Mouse (Mus musculus) CD8-positive naive resting alpha-beta T cell, adult 57 days (primary cell): ENCODE results near the gene Abo. TPM values are rescaled to one million over a fixed set of nuclear protein-coding genes. Genes with fewer than 3 reads are reported as not detected.

ENCODE experiments used
- total RNA-seq: library from RNA; stranded (reverse); gene quantifications from one replicate; pipeline ENCODE4 v1.2.4, GENCODE M21; 2023

The Abo gene
- not detected for total RNA-seq

DNA sequence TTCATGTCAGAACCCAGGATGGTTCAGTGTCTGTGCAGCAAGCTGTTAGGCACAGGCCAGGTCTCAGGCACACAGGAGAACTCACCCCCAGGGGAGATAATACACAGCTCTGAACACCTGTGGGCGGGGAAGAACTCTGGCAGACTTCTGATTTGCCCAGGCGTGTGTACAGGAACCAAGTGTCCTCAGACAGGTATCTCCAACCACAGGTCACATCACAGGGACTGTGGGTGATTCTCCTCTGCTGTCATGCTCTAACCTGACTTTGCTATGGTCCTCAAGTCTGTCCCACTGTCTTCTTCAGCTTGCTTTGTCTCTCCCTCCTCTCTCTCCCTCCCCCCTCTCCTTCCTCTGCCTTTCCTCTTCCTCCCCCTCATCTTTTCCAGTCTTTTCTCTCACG, at the start of gene Abo:
Gene Abo, minus strand, starts transcription at position 101 of the 400 bp plus-strand sequence.

DNA sequence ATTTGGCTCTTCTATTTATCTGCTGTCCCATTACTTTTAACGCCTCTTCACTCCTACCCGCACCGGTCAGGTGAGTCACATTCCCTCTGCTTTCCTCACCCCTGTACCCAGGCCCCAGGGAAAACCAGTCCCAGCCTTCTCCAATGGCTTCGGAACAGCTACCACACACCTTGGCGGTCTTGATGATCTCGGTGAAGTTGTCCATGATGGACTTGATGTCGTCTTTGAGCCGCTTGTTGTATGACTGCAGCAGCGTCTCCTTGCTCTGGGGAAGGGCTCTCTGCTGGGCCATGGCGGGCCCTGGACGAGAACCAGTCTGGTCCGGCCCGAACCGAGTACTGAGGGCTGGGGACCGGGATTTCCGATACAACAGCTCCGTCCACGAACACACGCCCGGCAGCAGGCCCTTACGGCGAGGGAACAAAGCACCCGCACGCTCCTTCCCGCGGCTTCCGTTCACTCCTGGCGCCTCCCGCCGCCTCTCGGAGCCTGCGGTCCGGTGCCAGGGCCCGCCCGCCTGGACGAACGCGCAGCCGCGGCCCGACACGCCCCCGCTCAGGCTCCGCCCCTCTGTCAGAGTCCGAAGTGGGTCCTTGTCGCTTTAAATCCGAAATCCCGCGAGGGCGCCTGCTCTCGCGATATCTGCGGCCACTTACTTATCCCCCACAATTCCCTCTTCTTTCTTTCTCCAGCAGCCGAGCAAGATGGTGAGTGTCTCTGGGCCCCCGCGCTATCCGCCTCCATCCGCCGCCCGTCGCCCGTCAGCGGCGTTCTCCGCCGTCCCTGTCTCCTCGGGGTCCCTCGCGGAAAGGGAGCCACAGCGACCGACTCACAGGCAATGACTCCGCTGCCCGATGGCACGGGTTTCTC, 45.6 kb upstream of the Abo start, which contains the start of the genes Med22 and Rpl7a:
Gene Med22, minus strand, starts transcription at position 554 of the 870 bp plus-strand sequence.
Gene Rpl7a, plus strand, starts transcription at position 641 of the 870 bp plus-strand sequence.

DNA sequence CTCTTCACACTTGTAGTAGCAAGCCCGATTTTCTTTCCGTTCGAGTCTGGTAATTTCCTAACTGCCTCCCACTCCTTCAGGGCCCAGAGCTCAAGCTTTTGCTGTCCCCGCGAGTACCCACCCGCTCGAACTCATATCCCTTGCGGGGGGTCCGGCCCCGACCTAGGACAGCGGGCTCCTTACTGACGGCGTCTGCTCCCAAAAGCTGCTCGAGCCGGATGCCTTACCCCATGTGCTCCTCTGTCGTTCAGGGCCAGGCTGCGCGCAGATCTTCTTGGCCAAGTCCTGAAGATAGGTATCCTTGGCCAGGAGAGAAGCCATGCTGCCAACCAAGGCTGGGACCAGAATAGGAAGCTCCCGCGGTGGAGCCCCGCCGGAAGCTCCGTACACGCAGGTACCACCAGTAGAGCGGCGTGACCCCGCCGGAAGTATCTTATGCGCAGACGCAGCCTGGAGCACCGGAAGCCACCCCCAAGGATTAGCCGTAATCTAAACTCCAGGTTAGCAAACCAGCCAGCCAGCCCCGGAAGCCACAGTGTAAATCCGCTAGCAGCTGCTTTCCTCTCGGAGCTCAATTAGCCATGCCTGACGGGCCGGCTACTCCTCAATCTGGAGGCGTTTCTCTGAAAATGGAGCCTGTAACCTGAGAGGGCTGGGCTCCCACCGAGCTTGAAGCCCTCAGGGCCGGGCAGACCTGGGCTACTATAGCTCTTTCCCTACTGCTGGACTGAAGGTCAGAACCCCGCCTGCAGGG, 37.9 kb upstream of the Abo start, which contains the start of gene Surf6:
Gene Surf6, minus strand, starts transcription at position 413 of the 754 bp plus-strand sequence.

Other genes with a start within 250 kb of the Abo start
- not detected for gene Fam69b, start 236.5 kb downstream of the Abo start, total RNA-seq
- 38.4 TPM for gene Lcn4, start 193.7 kb downstream of the Abo start, total RNA-seq
- gene Surf6, start 37.9 kb upstream of the Abo start, total RNA-seq, result 56.4 TPM
- 16.5 TPM for gene Med22, start 45.7 kb upstream of the Abo start, total RNA-seq
- 977 TPM for gene Rpl7a, start 45.8 kb upstream of the Abo start, total RNA-seq
- 55.3 TPM for gene Surf2, start 51.4 kb upstream of the Abo start, total RNA-seq
- 52.4 TPM for gene Surf1, start 51.6 kb upstream of the Abo start, total RNA-seq
- gene Surf4, start 68.9 kb upstream of the Abo start, total RNA-seq, result 67.4 TPM
- gene Stkld1, start 69.1 kb upstream of the Abo start, total RNA-seq, result not detected
- gene Rexo4, start 99.4 kb upstream of the Abo start, total RNA-seq, result 57.3 TPM
- gene Adamts13, start 108.4 kb upstream of the Abo start, total RNA-seq, result not detected
- gene Cacfd1, start 144.9 kb upstream of the Abo start, total RNA-seq, result 27.3 TPM
- gene Slc2a6, start 163.0 kb upstream of the Abo start, total RNA-seq, result 2.4 TPM
- not detected for gene Mymk, start 207.2 kb upstream of the Abo start, total RNA-seq
- 0.58 TPM for gene Adamtsl2, start 214.4 kb upstream of the Abo start, total RNA-seq